Mouse (Mus musculus): ENCODE data around the gene Vmn1r78. TPM values are rescaled to one million over a fixed set of nuclear protein-coding genes. Genes with fewer than 3 reads are reported as not detected.
"Not testable (repeated sequence)": the region's sequence is repeated elsewhere in the genome, so short reads cannot be mapped to it uniquely, and the experiment has no call there.

Gene Vmn1r78
- total RNA-seq (2021): not detected in 2 replicates
- long read RNA-seq, experiment 1: 0 reads
- long read RNA-seq, experiment 2: 0 reads

GRCm38 (mm10) chr7:12149957-12150356 lies at the start of gene Vmn1r78:
Gene Vmn1r78, plus strand, starts transcription at chr7:12150257.
- no peak for DNase-seq

GRCm38 (mm10) chr7:12156463-12156862 lies 6.4 kb downstream of the Vmn1r78 start:
- DNase-seq: not testable (repeated sequence)

- DNase-seq: not testable (repeated sequence)
These were observed 20.9 kb downstream of the Vmn1r78 start, which contains the start of gene Vmn1r79 for GRCm38 (mm10) chr7:12170979-12171378. Gene Vmn1r79, plus strand, starts transcription at chr7:12171279.

- peak; percentile 31 for DNase-seq
These were observed 22.9 kb downstream of the Vmn1r78 start for GRCm38 (mm10) chr7:12172926-12173325.

GRCm38 (mm10) chr7:12188986-12189385 lies 38.9 kb downstream of the Vmn1r78 start, which contains the start of gene Vmn1r80:
Gene Vmn1r80, plus strand, starts transcription at chr7:12189286.
- DNase-seq: no peak

GRCm38 (mm10) chr7:12204141-12204540 lies 54.1 kb downstream of the Vmn1r78 start:
- DNase-seq: no peak

Other genes starting within 250 kb of the Vmn1r78 start
- not detected in 2 replicates for gene Vmn1r76, start 212.0 kb upstream of the Vmn1r78 start, total RNA-seq (2021)
- gene Vmn1r77, start 113.5 kb upstream of the Vmn1r78 start, total RNA-seq (2021): not detected in 2 replicates
- not detected in 2 replicates for gene Vmn1r79, start 21.0 kb downstream of the Vmn1r78 start, total RNA-seq (2021)
- gene Vmn1r80, start 39.0 kb downstream of the Vmn1r78 start, total RNA-seq (2021): not detected in 2 replicates
- not detected in 2 replicates for gene Vmn1r81, start 118.0 kb downstream of the Vmn1r78 start, total RNA-seq (2021)
- gene Vmn1r82, start 150.2 kb downstream of the Vmn1r78 start, total RNA-seq (2021): not detected in 2 replicates
- gene Vmn1r83, start 179.2 kb downstream of the Vmn1r78 start, total RNA-seq (2021): not detected in 2 replicates
- not detected in 2 replicates for gene Vmn1r84, start 219.0 kb downstream of the Vmn1r78 start, total RNA-seq (2021)